Mouse (Mus musculus): ENCODE measurements around the gene Borcs5.

Borcs5 gene

GRCm38 (mm10) chr6:134639210-134639609, at the start of gene Borcs5:
Borcs5 (plus strand) TSS chr6:134639510.
- DNase-seq (ENCODE audit: low spot score): no peak

GRCm38 (mm10) chr6:134591614-134592013, 47.7 kb upstream of the Borcs5 start:
- no peak for DNase-seq (ENCODE audit: low spot score)

GRCm38 (mm10) chr6:134594569-134595442, 44.5 kb upstream of the Borcs5 start:
- DNase-seq (ENCODE audit: low spot score): peak; percentile 24

- no peak for DNase-seq (ENCODE audit: low spot score)
Measured at GRCm38 (mm10) chr6:134597651-134598229, 41.6 kb upstream of the Borcs5 start.

- no peak for DNase-seq (ENCODE audit: low spot score)
Measured at GRCm38 (mm10) chr6:134599239-134599638, 40.1 kb upstream of the Borcs5 start.

GRCm38 (mm10) chr6:134601130-134601529, 38.2 kb upstream of the Borcs5 start:
- DNase-seq (ENCODE audit: low spot score): no peak

GRCm38 (mm10) chr6:134601766-134602165, 37.5 kb upstream of the Borcs5 start:
- no peak for DNase-seq (ENCODE audit: low spot score)

GRCm38 (mm10) chr6:134602371-134603003, 36.8 kb upstream of the Borcs5 start:
- DNase-seq (ENCODE audit: low spot score): peak; percentile 20

- DNase-seq (ENCODE audit: low spot score): no peak
Measured at GRCm38 (mm10) chr6:134605196-134605595, 34.1 kb upstream of the Borcs5 start.

GRCm38 (mm10) chr6:134606540-134606939, 32.8 kb upstream of the Borcs5 start:
- no peak for DNase-seq (ENCODE audit: low spot score)

- peak; percentile 45 for DNase-seq (ENCODE audit: low spot score)
Measured at GRCm38 (mm10) chr6:134606949-134607746, 32.2 kb upstream of the Borcs5 start.

- no peak for DNase-seq (ENCODE audit: low spot score)
Measured at GRCm38 (mm10) chr6:134610380-134610779, 28.9 kb upstream of the Borcs5 start.

GRCm38 (mm10) chr6:134611896-134612295, 27.4 kb upstream of the Borcs5 start:
- no peak for DNase-seq (ENCODE audit: low spot score)

GRCm38 (mm10) chr6:134614322-134614721, 25.0 kb upstream of the Borcs5 start:
- DNase-seq (ENCODE audit: low spot score): no peak

- peak; percentile 86 for DNase-seq (ENCODE audit: low spot score)
Measured at GRCm38 (mm10) chr6:134614723-134615648, 24.3 kb upstream of the Borcs5 start.

- DNase-seq (ENCODE audit: low spot score): no peak
Measured at GRCm38 (mm10) chr6:134617589-134617988, 21.7 kb upstream of the Borcs5 start.

GRCm38 (mm10) chr6:134620129-134620528, 19.2 kb upstream of the Borcs5 start:
- DNase-seq (ENCODE audit: low spot score): no peak

GRCm38 (mm10) chr6:134620846-134621551, 18.3 kb upstream of the Borcs5 start:
- no peak for DNase-seq (ENCODE audit: low spot score)

GRCm38 (mm10) chr6:134621552-134621949, 17.8 kb upstream of the Borcs5 start:
- no peak for DNase-seq (ENCODE audit: low spot score)

GRCm38 (mm10) chr6:134625431-134625830, 13.9 kb upstream of the Borcs5 start:
- no peak for DNase-seq (ENCODE audit: low spot score)
